Mouse (Mus musculus) forebrain, embryonic 11.5 days (tissue): ENCODE results near the gene Sacs. TPM values are rescaled to one million over a fixed set of nuclear protein-coding genes. Genes with fewer than 3 reads are reported as not detected.
A peak's percentile ranks its signal among the peaks of the same experiment; 100 is the strongest.

Source experiments
- ATAC-seq: fragments of 200-750 bp; cut with Nextera tagmentation; replicated peaks from 2 replicates; pipeline ENCODE4 v1.8.0; 2017; ENCODE audit warnings: moderate TSS enrichment; ENCODE audit not compliant: low FRiP score
- DNase-seq: peaks from one replicate; pipeline ENCODE4 v3.0.0-alpha.2; 2017; ENCODE audit warnings: low spot score
- H3K27ac ChIP-seq: fragments of 300-500 bp; sonication (generic); 2 replicates; pipeline ENCODE4 v1.5.1; 2014; ENCODE audit warnings: low read depth, low read length
- H3K27me3 ChIP-seq: fragments of 300-500 bp; sonication (generic); 2 replicates; pipeline ENCODE4 v1.6.1; 2014; ENCODE audit warnings: mild to moderate bottlenecking, low read length, mixed read lengths; ENCODE audit not compliant: control insufficient read depth, insufficient read depth
- H3K36me3 ChIP-seq: fragments of 300-500 bp; sonication (generic); 2 replicates; pipeline ENCODE4 v1.6.1; 2014; ENCODE audit warnings: mild to moderate bottlenecking, low read length, moderate library complexity, mixed read lengths; ENCODE audit not compliant: control insufficient read depth, insufficient read depth
- H3K4me1 ChIP-seq: fragments of 300-500 bp; sonication (generic); replicated peaks from 2 replicates; pipeline ENCODE4 v1.6.1; 2014; ENCODE audit warnings: low read length, mixed read lengths; ENCODE audit not compliant: control insufficient read depth, insufficient read depth
- H3K4me2 ChIP-seq: fragments of 300-500 bp; sonication (generic); 2 replicates; pipeline ENCODE4 v1.6.1; 2014; ENCODE audit warnings: low read depth, mild to moderate bottlenecking, low read length, moderate library complexity, mixed read lengths; ENCODE audit not compliant: severe bottlenecking
- H3K4me3 ChIP-seq: fragments of 300-500 bp; sonication (generic); 2 replicates; pipeline ENCODE4 v1.5.1; 2014; ENCODE audit warnings: low read depth, low read length
- H3K9ac ChIP-seq: fragments of 300-500 bp; sonication (generic); 2 replicates; pipeline ENCODE4 v1.6.1; 2014; ENCODE audit warnings: low read length
- H3K9me3 ChIP-seq: fragments of 300-500 bp; sonication (generic); 2 replicates; pipeline ENCODE4 v1.6.1; 2016; ENCODE audit warnings: low read length, mixed read lengths; ENCODE audit not compliant: control insufficient read depth
- WGBS: fragments of 180-500 bp; shearing (Covaris S2); extraction: QIAGEN DNeasy Blood & Tissue Kit; methylation state at CpG from one replicate; pipeline ENCODE4 v1.1.7; 2014; 5-methylcytosine and 5-hydroxymethylcytosine counted together
- polyA plus RNA-seq: library from polyadenylated mRNA; unstranded; fragments of >200 nt; fragmentation: Nextera tagmentation; extraction: Ambion mirVana; gene quantifications from 2 replicates; pipeline ENCODE4 v1.2.1, GENCODE M21; 2014

Gene Sacs
- polyA plus RNA-seq: 5.4 and 6.0 TPM in 2 replicates

GRCm38 (mm10) chr14:61137994-61138726 lies at the start of gene Sacs:
TSS of gene Sacs (plus strand) at chr14:61138457.
- 0 out of 2 replicates have a peak, but pooled peaks cover 2% of the 10 kb centered on the region for H3K4me1 ChIP-seq
- H3K4me2 ChIP-seq: peak within 1 kb of the TSS; percentile 64
- H3K36me3 ChIP-seq: no peaks in the 10 kb centered on the region
- DNase-seq: peak; percentile 67
- peak within 1 kb of the TSS; percentile 41 for H3K4me3 ChIP-seq
- 2% methylated on average over 23 of the region's 23 CpGs for WGBS
- H3K27ac ChIP-seq: no peak within 1 kb of the TSS
- H3K9me3 ChIP-seq: no peaks in the 10 kb centered on the region
- ATAC-seq: 0 out of 2 replicates have a peak, but pooled peaks have one; percentile 33
- H3K27me3 ChIP-seq: no peaks in the 10 kb centered on the region; the same call in 1 of the 2 replicates
- H3K9ac ChIP-seq: peak within 1 kb of the TSS; percentile 64

- Histone ChIP-seq H3K4me1 (no peaks in the 10 kb centered on the region), H3K27ac (no peak overlapping the region), H3K4me2 (no peak overlapping the region), H3K4me3 (no peak overlapping the region), H3K36me3 (no peaks in the 10 kb centered on the region), H3K9me3 (no peaks in the 10 kb centered on the region), H3K27me3 (no peaks in the 10 kb centered on the region), H3K9ac (no peak overlapping the region)
- WGBS: 83% methylated on average over 5 of the region's 5 CpGs
- ATAC-seq (no peak), DNase-seq (no peak)
These were observed 47.3 kb upstream of the Sacs start for GRCm38 (mm10) chr14:61090955-61091354.

GRCm38 (mm10) chr14:61092073-61092472 lies 46.2 kb upstream of the Sacs start:
- Histone ChIP-seq H3K36me3 (no peaks in the 10 kb centered on the region), H3K27me3 (no peaks in the 10 kb centered on the region), H3K9me3 (no peaks in the 10 kb centered on the region), H3K4me3 (no peak overlapping the region), H3K4me2 (no peak overlapping the region), H3K9ac (no peak overlapping the region), H3K27ac (no peak overlapping the region), H3K4me1 (no peaks in the 10 kb centered on the region)
- DNase-seq (no peak), ATAC-seq (no peak)
- WGBS: 91% methylated on average over 3 of the region's 3 CpGs

- no peaks in the 10 kb centered on the region for H3K36me3 ChIP-seq
- no peak overlapping the region for H3K4me3 ChIP-seq
- no peak for DNase-seq
- H3K27me3 ChIP-seq: no peaks in the 10 kb centered on the region
- no peak overlapping the region for H3K27ac ChIP-seq
- no peaks in the 10 kb centered on the region; the same call in 1 of the 2 replicates for H3K4me1 ChIP-seq
- no peaks in the 10 kb centered on the region for H3K9me3 ChIP-seq
- no peak overlapping the region for H3K4me2 ChIP-seq
- ATAC-seq: no peak
- 91% methylated on average over 12 of the region's 12 CpGs for WGBS
- H3K9ac ChIP-seq: no peak overlapping the region
These were observed 40.2 kb upstream of the Sacs start for GRCm38 (mm10) chr14:61097974-61098625.

- Histone ChIP-seq H3K4me3 (no peak overlapping the region), H3K4me1 (no peaks in the 10 kb centered on the region; the same call in 1 of the 2 replicates), H3K27ac (no peak overlapping the region), H3K9ac (no peak overlapping the region), H3K9me3 (no peaks in the 10 kb centered on the region), H3K36me3 (no peaks in the 10 kb centered on the region), H3K4me2 (no peak overlapping the region), H3K27me3 (no peaks in the 10 kb centered on the region)
- DNase-seq (no peak), ATAC-seq (no peak)
- WGBS: 84% methylated on average over 6 of the region's 6 CpGs
These were observed 37.5 kb upstream of the Sacs start for GRCm38 (mm10) chr14:61100736-61101135.

GRCm38 (mm10) chr14:61106404-61106803 lies 31.9 kb upstream of the Sacs start:
- Histone ChIP-seq H3K27me3 (no peaks in the 10 kb centered on the region), H3K9me3 (no peaks in the 10 kb centered on the region), H3K4me3 (no peak overlapping the region), H3K4me2 (no peak overlapping the region), H3K9ac (no peak overlapping the region), H3K36me3 (no peaks in the 10 kb centered on the region), H3K4me1 (no peaks in the 10 kb centered on the region), H3K27ac (no peak overlapping the region)
- DNase-seq (no peak), ATAC-seq (no peak)
- WGBS: 88% methylated on average over 8 of the region's 8 CpGs

GRCm38 (mm10) chr14:61108625-61109024 lies 29.6 kb upstream of the Sacs start:
- 84% methylated on average over 2 of the region's 2 CpGs for WGBS
- no peaks in the 10 kb centered on the region for H3K27me3 ChIP-seq
- no peak overlapping the region for H3K4me2 ChIP-seq
- H3K36me3 ChIP-seq: no peaks in the 10 kb centered on the region
- DNase-seq (no peak), ATAC-seq (no peak)
- H3K9ac ChIP-seq: no peak overlapping the region
- H3K4me3 ChIP-seq: no peak overlapping the region
- no peaks in the 10 kb centered on the region for H3K4me1 ChIP-seq
- no peak overlapping the region for H3K27ac ChIP-seq
- H3K9me3 ChIP-seq: no peaks in the 10 kb centered on the region

- no peaks in the 10 kb centered on the region for H3K27me3 ChIP-seq
- ATAC-seq (peak; percentile 63), DNase-seq (peak; percentile 91)
- no peak overlapping the region for H3K27ac ChIP-seq
- H3K9me3 ChIP-seq: no peaks in the 10 kb centered on the region
- no peak overlapping the region for H3K4me2 ChIP-seq
- no peaks in the 10 kb centered on the region for H3K36me3 ChIP-seq
- 4% methylated on average over 11 of the region's 11 CpGs for WGBS
- H3K4me3 ChIP-seq: no peak overlapping the region
- H3K9ac ChIP-seq: no peak overlapping the region
- no peaks in the 10 kb centered on the region for H3K4me1 ChIP-seq
These were observed 25.9 kb upstream of the Sacs start for GRCm38 (mm10) chr14:61112404-61112803.
